Mouse (Mus musculus): ENCODE measurements around the gene Acox2. TPM values are rescaled to one million over a fixed set of nuclear protein-coding genes. Genes with fewer than 3 reads are reported as not detected.
"Not testable (repeated sequence)": the region's sequence is repeated elsewhere in the genome, so short reads cannot be mapped to it uniquely, and the experiment has no call there.

The Acox2 gene
- 0.19 and 0.36 TPM in 2 replicates for polyA plus RNA-seq (2016; fragmentation: Nextera tagmentation; extraction: Ambion mirVana)

DNA sequence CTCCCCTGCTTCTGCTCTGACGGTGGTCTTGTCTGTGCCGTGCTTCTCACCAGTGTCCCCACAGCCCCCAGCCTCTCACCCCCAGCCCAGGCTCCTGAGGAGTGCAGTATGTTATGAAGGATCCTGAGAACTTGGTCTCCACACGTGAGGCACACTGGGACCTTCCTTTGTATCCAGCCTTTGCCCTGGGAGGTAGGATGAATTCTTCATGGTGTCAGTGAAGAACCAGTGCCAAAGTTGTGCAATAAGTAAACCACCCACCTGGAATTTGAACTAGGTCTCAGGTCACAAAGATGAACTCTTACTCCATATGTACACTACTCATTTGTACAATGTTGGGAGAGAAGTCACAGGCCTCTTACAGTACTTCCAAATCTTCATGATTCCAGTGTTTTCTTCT, at the start of gene Acox2:
TSS of gene Acox2 (minus strand) at position 188 of the 400 bp plus-strand sequence.
- Histone ChIP-seq H3K4me3 (no peak within 1 kb of the TSS), H3K27ac (no peak within 1 kb of the TSS), H3K9me3 (no peaks in the 10 kb centered on the region), H3K36me3 (no peaks in the 10 kb centered on the region), H3K27me3 (ENCODE audit: insufficient read depth, poor library complexity, severe bottlenecking) (peaks cover 20% of the 10 kb centered on the region; the same call in 1 of the 2 replicates), H3K4me1 (peaks cover 5% of the 10 kb centered on the region; the same call in 1 of the 2 replicates)
- 84% methylated on average over 3 of the region's 3 CpGs for WGBS
- no peak for DNase-seq (ENCODE audit: low spot score)

DNA sequence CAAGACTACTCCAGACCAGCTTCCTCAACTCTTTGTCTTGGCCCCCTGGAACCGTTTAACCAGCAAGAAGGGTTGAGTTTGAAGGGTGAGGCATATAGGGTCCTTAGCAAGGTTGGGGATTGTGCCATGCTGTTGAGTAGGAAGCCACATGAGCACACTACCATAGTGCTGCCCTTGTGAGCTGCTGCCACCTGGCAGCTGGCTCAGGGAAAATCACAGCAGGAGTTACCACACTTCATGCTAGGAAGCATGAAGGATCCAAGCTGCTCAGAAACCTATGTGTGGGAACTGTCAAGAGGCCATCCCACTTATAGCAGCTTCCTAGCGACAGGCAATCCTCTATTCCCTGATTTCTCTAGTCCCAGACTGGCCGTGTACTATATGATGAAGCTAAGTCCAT, 49.5 kb upstream of the Acox2 start:
- Histone ChIP-seq H3K27ac (no peak overlapping the region), H3K4me1 (peaks cover 6% of the 10 kb centered on the region; the same call in 1 of the 2 replicates), H3K4me3 (no peak overlapping the region), H3K9me3 (no peaks in the 10 kb centered on the region), H3K27me3 (ENCODE audit: insufficient read depth, poor library complexity, severe bottlenecking) (peaks cover 13% of the 10 kb centered on the region; the same call in 1 of the 2 replicates), H3K36me3 (no peaks in the 10 kb centered on the region)
- no peak for DNase-seq (ENCODE audit: low spot score)
- WGBS = 41% methylated on average over 3 of the region's 3 CpGs

DNA sequence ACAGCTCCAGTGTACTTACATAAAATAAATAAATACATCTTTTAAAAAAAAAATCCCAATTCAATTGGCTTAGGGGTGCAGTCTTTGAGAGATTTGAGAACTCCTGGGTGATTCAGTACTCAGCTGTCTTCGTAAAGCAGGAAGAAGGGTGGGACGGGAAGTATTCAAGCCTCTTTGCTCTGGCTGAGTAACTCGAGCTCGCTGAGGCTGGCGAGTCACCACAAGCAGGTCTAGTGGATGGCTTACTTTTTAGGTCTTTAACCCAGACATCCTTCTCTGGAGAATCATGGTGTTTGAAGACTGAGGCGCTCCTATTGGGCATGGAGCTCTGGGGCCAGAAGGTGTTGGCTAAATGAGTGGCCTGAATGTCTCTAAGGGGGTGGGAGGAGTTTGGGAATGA, 47.7 kb upstream of the Acox2 start:
- Histone ChIP-seq H3K4me3 (no peak overlapping the region), H3K27ac (no peak overlapping the region), H3K4me1 (peaks cover 13% of the 10 kb centered on the region), H3K36me3 (no peaks in the 10 kb centered on the region), H3K27me3 (ENCODE audit: insufficient read depth, poor library complexity, severe bottlenecking) (peaks cover 13% of the 10 kb centered on the region; the same call in 1 of the 2 replicates), H3K9me3 (no peaks in the 10 kb centered on the region)
- 72% methylated on average over 6 of the region's 6 CpGs for WGBS
- DNase-seq (ENCODE audit: low spot score) = no peak

DNA sequence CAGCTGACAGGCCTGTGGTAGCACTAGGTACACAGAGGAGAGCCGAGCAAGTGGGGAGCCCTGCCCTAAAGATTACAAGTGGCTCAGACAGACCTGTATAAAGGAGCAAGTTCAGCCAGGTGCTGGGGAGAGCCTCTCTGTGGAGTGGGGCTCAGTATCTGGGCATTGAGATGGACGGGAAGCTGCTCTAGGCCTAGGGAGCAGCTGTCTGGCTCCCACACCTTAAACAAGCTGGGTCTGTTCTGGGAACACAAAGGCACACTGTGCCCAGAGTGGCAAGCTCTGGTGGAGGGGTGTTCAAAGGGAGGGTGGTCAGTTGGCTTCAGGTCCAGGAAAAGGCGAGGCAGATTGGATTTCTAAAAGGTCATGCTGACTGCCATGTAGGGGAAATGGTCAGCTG, 45.9 kb upstream of the Acox2 start:
- no peaks in the 10 kb centered on the region for H3K36me3 ChIP-seq
- DNase-seq (ENCODE audit: low spot score) = no peak
- H3K27me3 ChIP-seq (ENCODE audit: insufficient read depth, poor library complexity, severe bottlenecking) = peaks cover 13% of the 10 kb centered on the region; the same call in 1 of the 2 replicates
- WGBS = 66% methylated on average over 3 of the region's 3 CpGs
- H3K4me3 ChIP-seq = no peak overlapping the region
- H3K9me3 ChIP-seq = no peaks in the 10 kb centered on the region
- peaks cover 12% of the 10 kb centered on the region for H3K4me1 ChIP-seq
- H3K27ac ChIP-seq = no peak overlapping the region

DNA sequence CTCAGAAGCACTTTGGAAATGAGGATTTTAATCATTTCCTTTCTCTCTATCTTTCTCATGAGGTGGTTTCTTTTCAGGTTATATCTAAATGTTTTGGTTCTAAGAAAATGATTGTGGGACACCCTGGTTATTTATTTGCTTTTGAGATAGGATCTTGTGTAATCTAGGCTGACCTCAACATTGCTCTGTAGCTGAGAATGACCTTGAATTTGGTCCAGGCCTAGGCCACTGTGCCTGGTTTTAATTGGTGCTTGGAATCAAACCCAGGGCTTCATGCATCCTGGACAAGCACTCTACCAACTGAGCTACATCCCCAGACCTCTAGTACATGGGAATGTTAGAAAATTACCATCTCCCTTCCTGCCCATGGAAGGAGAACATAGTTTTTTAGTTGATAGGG, 44.9 kb upstream of the Acox2 start:
- Histone ChIP-seq H3K4me3 (no peak overlapping the region), H3K36me3 (no peaks in the 10 kb centered on the region), H3K4me1 (peaks cover 6% of the 10 kb centered on the region; the same call in 1 of the 2 replicates), H3K27me3 (ENCODE audit: insufficient read depth, poor library complexity, severe bottlenecking) (peaks cover 7% of the 10 kb centered on the region; the same call in 1 of the 2 replicates), H3K9me3 (no peaks in the 10 kb centered on the region), H3K27ac (no peak overlapping the region)
- no peak for DNase-seq (ENCODE audit: low spot score)

DNA sequence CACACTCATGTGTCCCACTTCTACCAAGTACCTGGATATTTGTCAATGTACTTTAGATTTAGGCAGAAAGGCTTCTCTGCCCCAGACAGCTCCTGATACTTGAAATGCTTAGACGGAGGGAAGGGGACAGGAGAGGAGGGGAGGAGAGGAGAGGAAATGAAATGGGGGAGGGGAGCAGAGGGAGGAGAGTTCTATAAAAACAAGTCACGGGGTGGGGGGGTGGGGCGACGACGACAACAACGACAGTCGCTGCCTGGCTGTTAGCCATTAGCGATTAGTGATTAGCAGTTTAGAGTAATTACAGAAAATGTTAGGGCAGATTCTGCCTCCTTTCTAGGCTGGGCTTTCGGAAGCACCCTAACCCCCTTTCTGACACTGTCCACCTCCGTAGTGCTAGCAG, 43.5 kb upstream of the Acox2 start:
- Histone ChIP-seq H3K27ac (no peak overlapping the region), H3K27me3 (ENCODE audit: insufficient read depth, poor library complexity, severe bottlenecking) (no peaks in the 10 kb centered on the region), H3K36me3 (no peaks in the 10 kb centered on the region), H3K9me3 (no peaks in the 10 kb centered on the region), H3K4me3 (peak overlapping the region; percentile 22; the same call in 1 of the 2 replicates), H3K4me1 (peaks cover 6% of the 10 kb centered on the region; the same call in 1 of the 2 replicates)
- no peak for DNase-seq (ENCODE audit: low spot score)
- WGBS = 9% methylated on average over 10 of the region's 10 CpGs

DNA sequence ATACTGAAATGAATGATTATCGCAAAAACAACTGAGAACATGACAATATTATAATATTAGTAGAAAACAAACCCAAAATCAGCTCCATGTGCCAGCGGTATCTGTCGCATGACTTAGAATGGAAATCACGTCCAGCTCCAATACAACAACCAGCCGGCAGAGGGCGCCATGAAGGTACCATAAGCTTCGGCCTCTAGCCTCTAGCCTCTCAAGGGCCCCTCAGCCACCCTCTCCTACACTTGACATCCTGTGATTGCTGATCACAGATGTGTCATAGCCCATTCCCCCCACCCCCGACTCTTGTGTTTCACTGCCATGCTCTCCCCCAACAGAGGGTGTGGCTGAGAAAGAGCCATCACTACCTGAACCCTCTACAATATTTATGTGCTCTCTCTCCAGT, 41.1 kb upstream of the Acox2 start:
- H3K9me3 ChIP-seq = no peaks in the 10 kb centered on the region
- 24% methylated on average over 8 of the region's 8 CpGs for whole genome bisulfite sequencing
- no peaks in the 10 kb centered on the region for H3K27me3 ChIP-seq (ENCODE audit: insufficient read depth, poor library complexity, severe bottlenecking)
- no peak overlapping the region for H3K27ac ChIP-seq
- no peaks in the 10 kb centered on the region for H3K36me3 ChIP-seq
- H3K4me3 ChIP-seq = no peak overlapping the region
- DNase-seq (ENCODE audit: low spot score) = no peak
- H3K4me1 ChIP-seq = peaks cover 6% of the 10 kb centered on the region; the same call in 1 of the 2 replicates

DNA sequence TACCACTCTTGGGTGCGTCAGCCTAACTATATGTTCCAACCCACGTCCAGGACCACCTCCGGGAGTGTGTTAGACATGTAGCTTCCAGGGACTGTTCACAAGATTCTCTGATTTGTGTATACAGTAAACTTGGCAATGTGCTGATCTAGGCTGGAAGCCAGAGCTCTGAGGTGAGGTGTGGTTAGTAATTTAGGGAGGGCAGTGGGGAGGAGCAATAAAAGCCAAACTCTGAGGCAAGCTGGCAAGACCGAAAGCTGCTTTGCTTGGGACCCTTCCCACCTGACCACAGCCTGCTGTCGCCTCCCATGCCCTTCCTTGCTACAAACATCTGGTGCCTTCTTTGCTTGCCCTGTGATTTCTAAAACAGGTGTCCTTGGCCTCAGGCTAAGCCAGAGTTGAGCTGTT, 38.7 kb upstream of the Acox2 start:
- no peaks in the 10 kb centered on the region for H3K9me3 ChIP-seq
- no peak overlapping the region for H3K4me3 ChIP-seq
- 85% methylated on average over 5 of the region's 5 CpGs for WGBS
- H3K36me3 ChIP-seq = no peaks in the 10 kb centered on the region
- no peak overlapping the region for H3K27ac ChIP-seq
- DNase-seq (ENCODE audit: low spot score) = no peak
- H3K4me1 ChIP-seq = peaks cover 5% of the 10 kb centered on the region; the same call in 1 of the 2 replicates
- H3K27me3 ChIP-seq (ENCODE audit: insufficient read depth, poor library complexity, severe bottlenecking) = no peaks in the 10 kb centered on the region

DNA sequence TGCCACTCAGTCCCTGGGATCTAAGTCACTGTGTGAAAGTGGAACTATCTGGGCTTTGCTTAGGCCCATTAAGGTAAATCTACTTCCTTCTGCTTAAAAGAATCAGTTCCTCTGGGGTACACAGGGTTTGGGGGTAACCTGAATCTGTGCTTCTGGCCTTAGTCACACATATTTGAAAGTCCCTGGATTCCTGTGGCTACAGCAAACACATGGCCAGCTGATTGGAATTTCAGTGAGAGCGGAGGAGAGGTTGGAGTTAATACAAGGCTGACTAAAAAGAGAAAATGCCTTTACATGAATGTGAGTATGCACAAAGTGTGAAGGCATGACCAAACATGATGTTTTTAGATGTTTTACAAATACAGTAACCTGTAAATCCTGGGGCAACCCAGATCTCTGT, 35.1 kb upstream of the Acox2 start:
- no peaks in the 10 kb centered on the region for H3K4me1 ChIP-seq
- 75% methylated on average over 1 of the region's 1 CpGs for WGBS

DNA sequence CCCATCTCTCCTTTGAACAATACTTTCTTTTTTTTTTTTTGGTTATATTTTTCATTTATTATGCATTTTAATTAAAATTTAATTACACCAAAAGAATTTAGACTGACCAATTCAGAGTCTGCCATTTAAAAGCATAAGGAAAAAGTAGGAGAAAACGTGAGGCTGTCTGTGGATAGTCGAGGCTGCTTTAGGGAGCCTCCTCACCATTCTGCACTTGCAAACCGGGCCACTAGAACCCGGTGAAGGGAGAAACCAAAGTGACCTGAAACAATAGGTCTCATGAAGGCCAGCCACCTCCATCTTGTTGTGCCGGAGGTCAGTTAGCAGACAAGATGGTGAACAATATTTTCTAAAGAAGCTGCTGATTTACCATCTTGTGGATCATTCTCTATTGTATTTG, 27.4 kb upstream of the Acox2 start:
- H3K27me3 ChIP-seq (ENCODE audit: insufficient read depth, poor library complexity, severe bottlenecking); H3K4me3 ChIP-seq; H3K27ac ChIP-seq; H3K36me3 ChIP-seq; H3K9me3 ChIP-seq; H3K4me1 ChIP-seq: not testable (repeated sequence)
- DNase-seq (ENCODE audit: low spot score) = peak; percentile 45
- WGBS = 79% methylated on average over 5 of the region's 5 CpGs

More for the DNA sequence above, 35.1 kb upstream of the Acox2 start:
- Histone ChIP-seq H3K27me3 (ENCODE audit: insufficient read depth, poor library complexity, severe bottlenecking) (no peaks in the 10 kb centered on the region), H3K4me3 (no peak overlapping the region), H3K9me3 (peaks cover 3% of the 10 kb centered on the region; the same call in 1 of the 2 replicates), H3K27ac (no peak overlapping the region), H3K36me3 (no peaks in the 10 kb centered on the region)
- no peak for DNase-seq (ENCODE audit: low spot score)

DNA sequence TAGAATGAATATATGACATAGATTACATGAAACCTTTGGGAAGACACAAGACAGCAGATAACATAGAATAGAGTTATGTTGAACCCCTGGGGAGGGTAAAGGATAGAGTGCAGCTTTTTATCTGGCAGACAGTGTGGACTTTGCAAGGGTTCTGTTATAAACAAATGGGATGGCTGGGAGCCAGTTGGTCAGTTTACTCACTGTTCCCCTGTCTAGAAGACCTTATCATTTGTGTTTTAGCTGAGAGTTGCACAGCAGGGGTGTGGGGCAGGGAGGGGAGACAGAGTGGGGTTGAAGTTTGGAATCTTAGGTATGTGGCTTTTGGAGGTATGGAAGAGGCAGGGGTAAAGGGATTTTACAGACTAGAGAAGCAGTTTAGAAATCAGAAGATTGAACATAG, 24.6 kb upstream of the Acox2 start:
- no peaks in the 10 kb centered on the region for H3K27me3 ChIP-seq (ENCODE audit: insufficient read depth, poor library complexity, severe bottlenecking)

DNA sequence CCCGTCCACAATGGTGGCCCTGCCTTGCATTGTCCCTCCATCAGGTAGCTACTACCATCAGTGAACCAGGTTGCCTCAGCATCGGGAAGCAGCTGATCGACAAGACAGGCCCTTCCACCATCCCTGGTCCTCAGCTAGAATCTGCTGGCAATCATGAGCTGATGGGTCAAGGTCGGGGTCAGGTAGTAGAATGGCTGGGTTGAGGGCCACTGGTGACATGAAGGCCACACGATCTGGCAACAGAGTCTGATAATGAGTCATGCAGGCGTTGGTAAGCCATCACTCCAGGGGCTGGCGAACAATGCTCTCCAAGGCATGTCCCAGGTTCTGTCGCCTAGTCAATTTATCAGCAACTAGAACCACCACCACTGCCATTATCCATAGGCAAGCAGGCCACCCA, 12.1 kb upstream of the Acox2 start:
- H3K27me3 ChIP-seq (ENCODE audit: insufficient read depth, poor library complexity, severe bottlenecking); H3K9me3 ChIP-seq; H3K4me1 ChIP-seq; H3K4me3 ChIP-seq; H3K27ac ChIP-seq; H3K36me3 ChIP-seq: not testable (repeated sequence)
- DNase-seq (ENCODE audit: low spot score) = peak; percentile 73
- 82% methylated on average over 8 of the region's 8 CpGs for WGBS

More for the DNA sequence above, 24.6 kb upstream of the Acox2 start:
- no peaks in the 10 kb centered on the region for H3K36me3 ChIP-seq
- H3K9me3 ChIP-seq = no peaks in the 10 kb centered on the region
- peak; percentile 63 for DNase-seq (ENCODE audit: low spot score)
- H3K27ac ChIP-seq = no peak overlapping the region
- peaks cover 10% of the 10 kb centered on the region; the same call in 1 of the 2 replicates for H3K4me1 ChIP-seq
- H3K4me3 ChIP-seq = no peak overlapping the region

DNA sequence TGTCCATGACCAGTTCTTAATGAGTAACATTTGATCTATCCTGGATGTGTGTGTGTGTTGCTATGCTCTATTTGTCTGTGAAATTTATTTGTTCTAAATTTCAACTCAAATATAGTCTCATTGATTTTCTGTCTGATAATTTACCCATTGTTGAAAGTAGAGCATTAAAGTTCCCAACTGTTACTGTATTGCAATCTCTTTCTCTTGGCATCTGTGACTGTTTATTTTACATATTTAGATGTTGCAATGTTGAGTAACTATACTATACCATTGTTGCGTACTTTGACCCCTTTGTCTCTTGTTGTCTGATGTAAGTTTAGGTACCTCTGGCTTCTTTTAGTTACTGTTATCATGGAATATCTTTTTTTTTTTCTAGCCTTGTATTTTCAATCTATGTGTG, 5.2 kb upstream of the Acox2 start:
- no peaks in the 10 kb centered on the region for H3K27me3 ChIP-seq (ENCODE audit: insufficient read depth, poor library complexity, severe bottlenecking)
- H3K4me3 ChIP-seq = no peak overlapping the region
- H3K36me3 ChIP-seq = no peaks in the 10 kb centered on the region
- H3K27ac ChIP-seq = no peak overlapping the region
- H3K9me3 ChIP-seq = no peaks in the 10 kb centered on the region
- 88% methylated on average over 1 of the region's 1 CpGs for WGBS
- no peak for DNase-seq (ENCODE audit: low spot score)
- no peaks in the 10 kb centered on the region for H3K4me1 ChIP-seq

DNA sequence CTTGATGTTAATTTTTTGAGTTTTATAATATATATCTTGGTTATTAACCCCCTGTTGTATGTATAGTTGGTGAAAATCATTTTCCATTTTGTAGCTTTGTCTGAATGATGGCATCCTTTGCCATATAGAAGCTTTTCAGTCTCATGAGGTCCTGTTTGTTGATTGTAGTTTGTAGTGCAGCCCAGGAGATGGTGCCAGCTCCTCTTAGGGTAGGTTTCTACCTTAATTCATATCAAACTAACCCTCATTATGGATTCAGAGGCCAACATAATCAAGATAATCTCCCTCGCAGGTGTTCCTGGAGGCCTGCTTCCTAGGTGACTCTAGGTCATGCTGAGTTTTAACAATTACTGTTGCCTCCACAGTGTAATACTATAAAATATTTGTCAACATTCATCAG, 3.1 kb upstream of the Acox2 start:
- H3K27me3 ChIP-seq (ENCODE audit: insufficient read depth, poor library complexity, severe bottlenecking) = peaks cover 11% of the 10 kb centered on the region; the same call in 1 of the 2 replicates
- DNase-seq (ENCODE audit: low spot score) = no peak
- no peak overlapping the region for H3K27ac ChIP-seq
- H3K9me3 ChIP-seq = no peaks in the 10 kb centered on the region
- no peak overlapping the region for H3K4me3 ChIP-seq
- H3K36me3 ChIP-seq = no peaks in the 10 kb centered on the region
- WGBS = 36% methylated on average over 1 of the region's 1 CpGs
- H3K4me1 ChIP-seq = peaks cover 5% of the 10 kb centered on the region; the same call in 1 of the 2 replicates

Measured in heart, embryonic 10.5 days (tissue).